Mouse (Mus musculus): ENCODE data around the gene Fbrsl1.

Fbrsl1 gene

GRCm38 (mm10) chr5:110410386-110410785 is 37.9 kb downstream of the Fbrsl1 start:
- no peak for DNase-seq

GRCm38 (mm10) chr5:110408967-110409366 is 39.3 kb downstream of the Fbrsl1 start:
- DNase-seq, result no peak

- no peak for DNase-seq
Measured at GRCm38 (mm10) chr5:110406065-110406714, 42.1 kb downstream of the Fbrsl1 start.

GRCm38 (mm10) chr5:110403931-110404330 is 44.4 kb downstream of the Fbrsl1 start:
- no peak for DNase-seq

GRCm38 (mm10) chr5:110402557-110402956 is 45.7 kb downstream of the Fbrsl1 start:
- no peak for DNase-seq

GRCm38 (mm10) chr5:110401101-110401500 is 47.2 kb downstream of the Fbrsl1 start:
- DNase-seq, result no peak

GRCm38 (mm10) chr5:110395006-110395661 is 53.2 kb downstream of the Fbrsl1 start:
- DNase-seq, result no peak

- no peak for DNase-seq
Measured at GRCm38 (mm10) chr5:110392727-110393126, 55.6 kb downstream of the Fbrsl1 start.

- DNase-seq, result no peak
Measured at GRCm38 (mm10) chr5:110390631-110391030, 57.7 kb downstream of the Fbrsl1 start.

GRCm38 (mm10) chr5:110387332-110387731 is 61.0 kb downstream of the Fbrsl1 start:
- no peak for DNase-seq

- peak; percentile 63 to 66 for DNase-seq
Measured at GRCm38 (mm10) chr5:110386371-110387330, 61.7 kb downstream of the Fbrsl1 start.

- no peak for DNase-seq
Measured at GRCm38 (mm10) chr5:110385263-110385662, 63.0 kb downstream of the Fbrsl1 start.

GRCm38 (mm10) chr5:110384491-110384890 is 63.8 kb downstream of the Fbrsl1 start:
- DNase-seq, result no peak

- no peak for DNase-seq
Measured at GRCm38 (mm10) chr5:110379823-110380222, 68.5 kb downstream of the Fbrsl1 start.

- no peak for DNase-seq
Measured at GRCm38 (mm10) chr5:110379086-110379485, 69.2 kb downstream of the Fbrsl1 start.

- DNase-seq, result no peak
Measured at GRCm38 (mm10) chr5:110378181-110378583, 70.1 kb downstream of the Fbrsl1 start.

GRCm38 (mm10) chr5:110376802-110377433 is 71.4 kb downstream of the Fbrsl1 start:
- DNase-seq, result peak; percentile 56 to 70

GRCm38 (mm10) chr5:110363822-110364545 is 84.3 kb downstream of the Fbrsl1 start:
- no peak for DNase-seq

GRCm38 (mm10) chr5:110363179-110363821 is 85.0 kb downstream of the Fbrsl1 start:
- peak; percentile 63 to 74 for DNase-seq

GRCm38 (mm10) chr5:110362813-110363178 is 85.5 kb downstream of the Fbrsl1 start:
- DNase-seq, result no peak

- no peak for DNase-seq
Measured at GRCm38 (mm10) chr5:110361465-110361864, 86.8 kb downstream of the Fbrsl1 start.

Measured in lung, adult 18-20 months (tissue).